Mouse (Mus musculus) testis, adult 2 months (tissue): ENCODE results near the gene Hacl1.

Experiments used
- CTCF ChIP-seq: fragments of 200-500 bp; IDR thresholded peaks from 2 replicates; pipeline ENCODE4 v1.5.1; 2012; ENCODE audit warnings: low read depth, mild to moderate bottlenecking, inconsistent platforms, low read length, moderate library complexity; ENCODE audit not compliant: control insufficient read depth, insufficient read depth, insufficient replicate concordance
- POLR2A ChIP-seq: fragments of 200-500 bp; IDR thresholded peaks from 2 replicates; pipeline ENCODE4 v1.6.1; 2012; ENCODE audit warnings: low read depth, mild to moderate bottlenecking, inconsistent platforms, low read length, moderate library complexity; ENCODE audit not compliant: control insufficient read depth

DNA sequence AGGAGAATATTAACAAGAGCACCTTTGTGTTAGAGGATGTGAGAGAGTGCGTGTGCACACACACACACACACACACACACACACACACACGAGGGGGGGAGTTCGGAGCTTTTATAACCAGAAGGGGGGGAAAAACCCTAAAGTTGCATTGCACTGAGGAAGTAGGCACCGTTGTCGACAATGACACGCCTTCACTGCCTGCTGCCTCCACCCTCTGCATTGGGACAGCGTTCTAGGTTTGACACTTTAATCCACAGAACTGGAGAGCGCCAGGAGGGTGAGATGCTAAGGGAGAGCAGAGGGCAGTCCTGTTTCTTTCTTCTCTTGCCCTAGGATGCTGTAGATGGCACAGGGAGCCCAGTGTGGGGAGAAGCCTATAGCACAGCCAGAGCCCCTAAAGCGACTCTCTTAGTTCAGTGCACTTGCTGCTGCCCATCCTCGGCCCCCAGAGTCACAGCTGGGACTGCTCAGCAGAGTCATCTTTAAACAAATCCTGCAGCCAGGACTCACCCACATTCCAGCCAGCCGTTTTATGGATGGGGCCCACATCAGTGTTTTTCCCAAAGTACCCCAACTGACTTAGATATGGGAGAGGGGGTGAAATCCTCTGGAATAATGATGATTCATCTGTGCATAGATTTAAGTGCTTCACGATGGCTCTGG is 23.9 kb upstream of the Hacl1 start:
- TF ChIP-seq CTCF (no peak), POLR2A (no peak)
